Mouse (Mus musculus) forebrain, embryonic 11.5 days (tissue): ENCODE measurements around the gene Zmynd8. TPM values are rescaled to one million over a fixed set of nuclear protein-coding genes. Genes with fewer than 3 reads are reported as not detected.

ENCODE experiments used
- ATAC-seq: fragments of 200-750 bp; cut with Nextera tagmentation; replicated peaks from 2 replicates; pipeline ENCODE4 v1.8.0; 2017; ENCODE audit warnings: moderate TSS enrichment; ENCODE audit not compliant: low FRiP score
- DNase-seq: peaks from one replicate; pipeline ENCODE4 v3.0.0-alpha.2; 2017; ENCODE audit warnings: low spot score
- H3K27ac ChIP-seq: fragments of 300-500 bp; sonication (generic); 2 replicates; pipeline ENCODE4 v1.5.1; 2014; ENCODE audit warnings: low read depth, low read length
- H3K27me3 ChIP-seq: fragments of 300-500 bp; sonication (generic); 2 replicates; pipeline ENCODE4 v1.6.1; 2014; ENCODE audit warnings: mild to moderate bottlenecking, low read length, mixed read lengths; ENCODE audit not compliant: control insufficient read depth, insufficient read depth
- H3K36me3 ChIP-seq: fragments of 300-500 bp; sonication (generic); 2 replicates; pipeline ENCODE4 v1.6.1; 2014; ENCODE audit warnings: mild to moderate bottlenecking, low read length, moderate library complexity, mixed read lengths; ENCODE audit not compliant: control insufficient read depth, insufficient read depth
- H3K4me1 ChIP-seq: fragments of 300-500 bp; sonication (generic); replicated peaks from 2 replicates; pipeline ENCODE4 v1.6.1; 2014; ENCODE audit warnings: low read length, mixed read lengths; ENCODE audit not compliant: control insufficient read depth, insufficient read depth
- H3K4me2 ChIP-seq: fragments of 300-500 bp; sonication (generic); 2 replicates; pipeline ENCODE4 v1.6.1; 2014; ENCODE audit warnings: low read depth, mild to moderate bottlenecking, low read length, moderate library complexity, mixed read lengths; ENCODE audit not compliant: severe bottlenecking
- H3K4me3 ChIP-seq: fragments of 300-500 bp; sonication (generic); 2 replicates; pipeline ENCODE4 v1.5.1; 2014; ENCODE audit warnings: low read depth, low read length
- H3K9ac ChIP-seq: fragments of 300-500 bp; sonication (generic); 2 replicates; pipeline ENCODE4 v1.6.1; 2014; ENCODE audit warnings: low read length
- H3K9me3 ChIP-seq: fragments of 300-500 bp; sonication (generic); 2 replicates; pipeline ENCODE4 v1.6.1; 2016; ENCODE audit warnings: low read length, mixed read lengths; ENCODE audit not compliant: control insufficient read depth
- WGBS: fragments of 180-500 bp; shearing (Covaris S2); extraction: QIAGEN DNeasy Blood & Tissue Kit; methylation state at CpG from one replicate; pipeline ENCODE4 v1.1.7; 2014; 5-methylcytosine and 5-hydroxymethylcytosine counted together
- polyA plus RNA-seq: library from polyadenylated mRNA; unstranded; fragments of >200 nt; fragmentation: Nextera tagmentation; extraction: Ambion mirVana; gene quantifications from 2 replicates; pipeline ENCODE4 v1.2.1, GENCODE M21; 2014

The Zmynd8 gene
- polyA plus RNA-seq, 1 experiment from 2014 or later: 61.5 TPM

- Histone ChIP-seq H3K9ac (no peak overlapping the region), H3K27me3 (no peaks in the 10 kb centered on the region), H3K9me3 (no peaks in the 10 kb centered on the region), H3K27ac (no peak overlapping the region), H3K4me1 (peaks cover 6% of the 10 kb centered on the region; the same call in 1 of the 2 replicates), H3K4me3 (no peak overlapping the region), H3K36me3 (no peaks in the 10 kb centered on the region), H3K4me2 (no peak overlapping the region)
- DNase-seq (no peak), ATAC-seq (no peak)
- WGBS: 98% methylated on average over 3 of the region's 3 CpGs
Observed at GRCm38 (mm10) chr2:165893232-165893631, 5.6 kb downstream of the Zmynd8 start.

- H3K27ac ChIP-seq: no peak overlapping the region
- H3K27me3 ChIP-seq: no peaks in the 10 kb centered on the region
- no peak overlapping the region for H3K4me3 ChIP-seq
- H3K9me3 ChIP-seq: no peaks in the 10 kb centered on the region
- WGBS: 82% methylated on average over 5 of the region's 5 CpGs
- ATAC-seq (no peak), DNase-seq (no peak)
- no peak overlapping the region for H3K9ac ChIP-seq
- H3K36me3 ChIP-seq: no peaks in the 10 kb centered on the region
- H3K4me2 ChIP-seq: no peak overlapping the region
- H3K4me1 ChIP-seq: peaks cover 13% of the 10 kb centered on the region
Observed at GRCm38 (mm10) chr2:165892626-165893025, 6.2 kb downstream of the Zmynd8 start.

- H3K4me3 ChIP-seq: no peak overlapping the region
- H3K27ac ChIP-seq: no peak overlapping the region
Observed at GRCm38 (mm10) chr2:165890401-165890800, 8.4 kb downstream of the Zmynd8 start.

GRCm38 (mm10) chr2:165889874-165890273 lies 8.9 kb downstream of the Zmynd8 start:
- no peak for ATAC-seq
- Histone ChIP-seq H3K4me3 (no peak overlapping the region), H3K4me2 (no peak overlapping the region), H3K4me1 (peaks cover 40% of the 10 kb centered on the region), H3K36me3 (no peaks in the 10 kb centered on the region), H3K27me3 (no peaks in the 10 kb centered on the region), H3K9me3 (no peaks in the 10 kb centered on the region), H3K27ac (no peak overlapping the region), H3K9ac (no peak overlapping the region)
- 86% methylated on average over 10 of the region's 10 CpGs for WGBS
- DNase-seq: no peak

More at GRCm38 (mm10) chr2:165890401-165890800, 8.4 kb downstream of the Zmynd8 start:
- Histone ChIP-seq H3K9ac (no peak overlapping the region), H3K36me3 (no peaks in the 10 kb centered on the region), H3K4me2 (no peak overlapping the region), H3K9me3 (no peaks in the 10 kb centered on the region), H3K4me1 (peaks cover 35% of the 10 kb centered on the region), H3K27me3 (no peaks in the 10 kb centered on the region)
- ATAC-seq (no peak), DNase-seq (no peak)
- 85% methylated on average over 10 of the region's 10 CpGs for WGBS

- no peak for DNase-seq
- Histone ChIP-seq H3K27ac (peak overlapping the region; percentile 100), H3K9ac (no peak overlapping the region), H3K9me3 (no peaks in the 10 kb centered on the region), H3K27me3 (no peaks in the 10 kb centered on the region), H3K4me1 (peaks cover 44% of the 10 kb centered on the region), H3K4me3 (no peak overlapping the region), H3K4me2 (no peak overlapping the region), H3K36me3 (no peaks in the 10 kb centered on the region)
- no peak for ATAC-seq
- 74% methylated on average over 7 of the region's 7 CpGs for WGBS
Observed at GRCm38 (mm10) chr2:165889266-165889665, 9.6 kb downstream of the Zmynd8 start.

- Histone ChIP-seq H3K4me2 (no peak overlapping the region), H3K9me3 (no peaks in the 10 kb centered on the region), H3K4me3 (no peak overlapping the region), H3K9ac (peak overlapping the region; percentile 84), H3K27ac (peak overlapping the region; percentile 100), H3K27me3 (no peaks in the 10 kb centered on the region), H3K36me3 (no peaks in the 10 kb centered on the region), H3K4me1 (peaks cover 49% of the 10 kb centered on the region)
- WGBS: 23% methylated on average over 3 of the region's 3 CpGs
- ATAC-seq: no peak
- no peak for DNase-seq
Observed at GRCm38 (mm10) chr2:165888813-165889221, 10.0 kb downstream of the Zmynd8 start.

GRCm38 (mm10) chr2:165888396-165888795 lies 10.4 kb downstream of the Zmynd8 start:
- Histone ChIP-seq H3K27ac (peak overlapping the region; percentile 100), H3K4me2 (no peak overlapping the region), H3K9me3 (no peaks in the 10 kb centered on the region), H3K9ac (peak overlapping the region; percentile 84), H3K27me3 (no peaks in the 10 kb centered on the region), H3K36me3 (no peaks in the 10 kb centered on the region), H3K4me3 (no peak overlapping the region), H3K4me1 (peaks cover 53% of the 10 kb centered on the region)
- WGBS: 12% methylated on average over 13 of the region's 13 CpGs
- DNase-seq (peak; percentile 86), ATAC-seq (no peak; the same call in 1 of the 2 replicates)

GRCm38 (mm10) chr2:165886857-165887628 lies 11.8 kb downstream of the Zmynd8 start:
- Histone ChIP-seq H3K36me3 (no peaks in the 10 kb centered on the region), H3K4me1 (peaks cover 67% of the 10 kb centered on the region), H3K27me3 (no peaks in the 10 kb centered on the region), H3K4me2 (peak overlapping the region; percentile 33), H3K9me3 (no peaks in the 10 kb centered on the region), H3K9ac (peak overlapping the region; percentile 84), H3K4me3 (no peak overlapping the region), H3K27ac (peak overlapping the region; percentile 100)
- DNase-seq: peak; percentile 73
- ATAC-seq: no peak
- WGBS: 5% methylated on average over 25 of the region's 25 CpGs

- no peak overlapping the region for H3K4me3 ChIP-seq
- H3K9ac ChIP-seq: peak overlapping the region; percentile 84
- no peak overlapping the region for H3K4me2 ChIP-seq
- ATAC-seq: no peak
- H3K27ac ChIP-seq: peak overlapping the region; percentile 100
- WGBS: 1% methylated on average over 3 of the region's 3 CpGs
- peaks cover 72% of the 10 kb centered on the region for H3K4me1 ChIP-seq
- peak; percentile 68 for DNase-seq
- H3K27me3 ChIP-seq: no peaks in the 10 kb centered on the region
- no peaks in the 10 kb centered on the region for H3K9me3 ChIP-seq
- no peaks in the 10 kb centered on the region for H3K36me3 ChIP-seq
Observed at GRCm38 (mm10) chr2:165886482-165886856, 12.3 kb downstream of the Zmynd8 start.
